Mouse (Mus musculus) kidney, adult 18-20 months (tissue): ENCODE measurements at regions not wholly inside any gene's neighbourhood (a gene's known extent, or its start where the extent isn't known, plus 50 kb on each side); places are given as distances from the start of the nearest gene placed in this dataset.

Experiments
- DNase-seq: peaks from one replicate; pipeline ENCODE4 v3.0.0; 2021

DNA sequence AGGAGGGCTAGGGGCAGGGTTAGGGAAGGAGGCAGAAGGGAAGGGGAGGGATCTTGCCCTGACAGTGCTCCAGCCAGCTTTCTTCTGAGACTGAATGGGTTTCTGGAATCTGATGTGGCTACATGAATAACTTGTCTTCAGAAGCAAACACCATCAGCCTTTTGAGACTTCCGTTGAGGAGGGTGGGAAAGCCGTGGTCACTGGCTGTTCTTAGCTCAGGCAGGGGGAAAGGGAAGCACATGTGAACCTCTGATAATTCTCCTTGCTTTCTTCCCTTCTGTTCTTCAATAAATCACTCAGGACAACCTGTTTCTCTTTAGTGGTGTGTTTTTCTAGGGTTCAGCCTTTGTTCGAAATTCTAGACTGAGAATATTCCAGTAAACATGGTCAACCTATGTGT lies 148.9 kb downstream of the Bcl11a start:
- DNase-seq = no peak

DNA sequence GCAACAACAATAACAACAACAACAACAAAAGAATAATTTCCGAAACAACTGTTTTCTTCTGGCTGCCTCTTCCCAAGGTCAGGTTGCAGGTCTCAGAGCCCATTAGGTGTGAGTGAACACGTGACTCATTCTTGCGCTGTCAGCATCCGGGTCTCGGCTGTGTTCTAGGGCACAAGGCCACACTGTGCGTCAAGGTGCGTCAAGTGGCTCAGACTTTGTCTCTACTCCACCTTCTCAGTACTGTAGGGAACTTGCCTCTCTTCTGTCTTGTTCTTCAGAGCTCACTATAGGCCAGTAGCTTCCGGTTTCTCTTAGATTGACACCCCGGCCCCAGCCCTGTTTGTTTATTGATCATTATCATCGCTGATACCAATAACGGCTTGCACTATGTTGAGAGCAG lies 155.5 kb downstream of the Bcl11a start:
- DNase-seq = no peak

DNA sequence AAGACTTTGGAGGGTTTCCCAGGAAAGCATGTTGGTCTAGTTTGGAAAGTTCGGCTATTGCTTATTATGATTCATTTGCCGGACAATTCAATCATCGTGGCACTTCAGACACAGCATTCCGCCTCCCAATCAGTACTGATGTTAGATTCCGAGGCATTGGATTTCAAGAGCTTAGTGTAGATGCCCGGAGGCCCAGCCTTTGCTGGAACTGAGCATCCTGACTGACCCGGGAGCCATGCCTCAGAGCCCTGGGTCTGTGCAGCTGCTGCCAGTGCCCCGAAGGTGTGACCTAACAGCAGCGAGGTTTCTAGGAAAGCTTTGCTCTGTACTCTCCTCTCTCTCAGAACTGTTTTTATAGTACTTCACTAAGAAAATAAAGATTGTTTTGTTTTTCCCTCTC lies 156.0 kb downstream of the Bcl11a start:
- DNase-seq = no peak

GRCm38 (mm10) chr11:24234422-24234821 lies 156.6 kb downstream of the Bcl11a start:
- no peak for DNase-seq

- DNase-seq = no peak
Measured at GRCm38 (mm10) chr11:24235326-24235725, 157.5 kb downstream of the Bcl11a start.

- no peak for DNase-seq
Measured at GRCm38 (mm10) chr11:24239631-24240030, 161.8 kb downstream of the Bcl11a start.

DNA sequence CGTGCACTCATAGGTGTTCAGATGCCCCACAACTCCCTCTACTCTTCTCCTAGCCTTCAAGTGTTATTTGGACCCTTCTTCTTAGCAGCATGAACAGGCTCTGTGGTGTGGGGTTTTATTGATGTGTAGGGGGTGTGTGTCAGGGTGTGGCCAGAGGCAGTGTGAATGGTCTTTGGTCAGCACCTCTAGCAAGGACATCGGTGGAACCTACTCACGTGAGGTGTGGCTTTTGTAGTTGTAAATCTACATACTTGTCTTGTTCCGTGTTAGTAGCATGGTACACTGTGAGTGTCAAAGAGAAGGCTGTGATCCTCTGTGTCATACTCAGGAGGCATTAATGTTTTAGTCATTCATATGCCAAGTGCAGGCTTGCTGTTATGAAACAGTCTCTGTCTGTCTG lies 164.2 kb downstream of the Bcl11a start:
- no peak for DNase-seq

DNA sequence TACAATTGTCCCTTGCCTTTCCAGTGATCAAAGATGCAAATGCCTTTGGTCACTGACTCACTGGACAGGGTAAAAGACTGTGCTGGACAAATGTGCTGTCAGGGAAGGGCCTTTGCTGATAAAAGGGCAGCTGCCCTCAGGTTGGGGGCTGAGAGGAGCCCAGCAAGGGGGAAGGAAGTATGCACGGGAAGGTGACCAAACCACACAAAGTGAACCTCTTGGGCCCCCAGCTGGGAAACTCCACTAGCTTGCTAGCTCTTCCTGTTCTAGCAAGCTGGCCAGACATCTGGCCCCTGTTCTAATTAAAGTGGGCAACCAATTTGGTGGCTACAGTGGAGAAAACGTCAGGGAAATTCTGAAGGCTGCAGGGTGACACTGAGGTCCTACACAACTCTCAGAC lies 165.0 kb downstream of the Bcl11a start:
- DNase-seq = no peak

- DNase-seq = no peak
Measured at GRCm38 (mm10) chr11:24245390-24245789, 167.5 kb downstream of the Bcl11a start.

GRCm38 (mm10) chr11:24246314-24246713 lies 168.5 kb downstream of the Bcl11a start:
- no peak for DNase-seq

DNA sequence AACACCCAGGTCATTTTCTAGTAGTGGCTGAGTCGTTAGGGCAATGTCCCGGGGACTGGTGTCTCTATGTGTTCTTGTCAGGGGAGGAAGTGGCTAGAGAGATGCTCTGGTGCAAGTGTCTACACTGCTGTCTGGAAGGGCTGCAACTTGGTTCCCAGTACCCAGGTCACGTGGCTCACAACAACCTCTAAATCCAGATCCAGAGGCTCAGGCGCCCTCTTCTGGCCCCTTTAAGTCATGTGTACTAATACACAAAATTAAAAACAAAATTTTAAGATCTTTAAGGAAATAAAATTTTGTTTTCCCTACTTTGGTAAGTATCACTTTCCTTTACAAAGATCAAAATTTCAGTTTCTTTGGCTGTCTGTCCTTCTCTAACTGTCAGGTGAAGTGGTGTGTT lies 169.4 kb downstream of the Bcl11a start:
- DNase-seq = no peak

DNA sequence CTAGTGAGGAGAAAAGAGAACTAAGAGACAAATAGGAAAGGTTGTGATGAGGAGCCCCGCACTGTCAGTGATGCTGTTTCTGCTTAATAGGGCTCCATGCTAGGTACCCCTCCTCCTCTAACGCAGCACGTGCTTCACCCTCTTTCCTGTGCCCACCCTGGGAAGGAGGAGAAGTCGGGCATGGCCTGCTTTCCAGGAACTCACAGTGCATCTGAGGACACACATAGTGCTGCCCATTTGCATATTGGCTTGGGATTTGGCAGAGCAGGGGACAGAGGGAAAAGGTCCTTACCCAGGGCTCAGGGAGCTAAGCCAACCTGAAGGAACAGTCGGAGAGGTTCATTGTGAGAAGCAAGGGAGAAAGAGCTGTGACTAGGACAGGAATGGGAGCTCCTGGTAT lies 173.7 kb downstream of the Bcl11a start:
- DNase-seq = peak; percentile 25

DNA sequence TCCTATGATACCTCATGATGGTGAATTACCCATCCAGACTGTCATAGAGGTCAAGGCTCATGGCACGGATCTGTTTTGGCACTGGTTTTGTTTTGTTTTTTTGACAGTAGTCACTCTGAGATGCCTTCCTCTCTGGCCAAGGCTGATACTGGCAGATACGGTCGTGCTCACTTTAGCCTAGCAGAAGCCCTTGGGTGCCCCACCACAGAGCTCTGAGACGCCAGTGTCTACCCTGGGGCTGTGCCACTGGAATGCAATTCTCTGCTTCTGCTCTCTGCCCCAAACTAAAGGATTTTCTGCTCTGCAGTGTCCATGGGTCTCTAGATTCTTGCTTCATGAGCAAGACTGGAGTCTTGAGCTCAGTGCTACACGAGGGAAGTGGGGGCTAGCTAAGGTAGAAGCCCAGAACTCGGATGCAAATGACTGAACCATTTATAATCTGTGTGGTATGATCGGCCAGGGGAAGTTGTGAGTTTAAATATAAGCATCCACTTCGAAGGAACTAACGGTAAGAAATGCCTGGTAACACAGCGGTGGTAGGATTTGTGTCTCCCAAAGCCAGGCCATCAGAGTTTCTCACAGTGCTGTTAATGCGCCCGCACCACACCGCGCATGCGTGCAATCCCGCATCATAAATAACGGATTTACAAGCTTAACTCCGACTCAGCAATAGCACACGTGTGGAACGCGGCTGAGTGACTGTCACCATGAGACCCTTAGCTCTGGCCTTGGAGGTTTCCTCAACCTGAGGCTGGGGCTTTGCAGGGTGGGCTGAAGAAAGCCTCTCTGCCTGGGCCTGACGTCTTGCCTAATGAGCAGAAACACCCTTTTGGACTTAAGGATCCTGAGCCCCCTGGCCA lies 177.6 kb downstream of the Bcl11a start:
- no peak for DNase-seq

DNA sequence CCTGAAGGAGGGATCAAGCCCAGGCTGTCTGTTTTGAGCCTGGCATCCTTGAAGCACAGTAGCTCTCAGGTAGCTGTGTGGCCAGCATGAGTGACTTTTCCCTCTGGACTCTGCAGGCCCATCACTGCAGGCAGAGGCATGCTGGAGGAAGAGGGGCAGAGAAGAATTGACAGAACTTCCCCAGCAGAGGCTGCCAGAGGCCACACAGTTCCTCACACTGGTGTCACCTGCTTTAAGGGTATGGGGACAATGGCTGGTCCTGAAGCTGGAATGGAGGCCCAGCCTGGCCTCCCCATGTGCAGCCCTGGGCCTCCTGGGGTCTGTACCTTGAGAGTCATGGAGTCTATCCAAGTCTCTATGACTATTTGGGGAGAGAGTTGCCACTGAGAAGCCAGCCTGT lies 179.9 kb downstream of the Bcl11a start:
- DNase-seq = no peak

GRCm38 (mm10) chr11:24258340-24258739 lies 180.5 kb downstream of the Bcl11a start:
- no peak for DNase-seq

GRCm38 (mm10) chr11:24259668-24260067 lies 181.8 kb downstream of the Bcl11a start:
- DNase-seq = no peak

- DNase-seq = no peak
Measured at GRCm38 (mm10) chr11:24269046-24269445, 191.2 kb downstream of the Bcl11a start.

GRCm38 (mm10) chr11:24281628-24282027 lies 203.8 kb downstream of the Bcl11a start:
- no peak for DNase-seq

GRCm38 (mm10) chr11:24282556-24282955 lies 204.7 kb downstream of the Bcl11a start:
- DNase-seq = no peak

- peak; percentile 59 for DNase-seq
Measured at GRCm38 (mm10) chr11:24286129-24287108, 208.6 kb downstream of the Bcl11a start.

GRCm38 (mm10) chr11:24293209-24293608 lies 215.4 kb downstream of the Bcl11a start:
- DNase-seq = no peak

- DNase-seq = no peak
Measured at GRCm38 (mm10) chr11:24293860-24294531, 216.1 kb downstream of the Bcl11a start.
